Mouse (Mus musculus) liver, embryonic 14.5 days (tissue): ENCODE measurements around the gene Il20rb. TPM values are rescaled to one million over a fixed set of nuclear protein-coding genes. Genes with fewer than 3 reads are reported as not detected.

ENCODE experiments used
- ATAC-seq: fragments of 200-750 bp; cut with Nextera tagmentation; 2 replicates; pipeline ENCODE4 v1.8.0; 2017; ENCODE audit warnings: moderate number of reproducible peaks, mild to moderate bottlenecking, moderate library complexity; ENCODE audit not compliant: insufficient read depth
- DNase-seq, 3 experiments: peaks; one replicate each; pipeline ENCODE4 v3.0.0-alpha.2; 2012 to 2013; ENCODE audit warnings: low read depth in 3 of 3, low spot score in 3 of 3
- H3K27ac ChIP-seq: fragments of 300-500 bp; sonication (generic); 2 replicates; pipeline ENCODE4 v1.5.1; 2014; ENCODE audit warnings: moderate library complexity, mild to moderate bottlenecking, control low read depth, inconsistent platforms
- H3K27me3 ChIP-seq: fragments of 300-500 bp; sonication (generic); 2 replicates; pipeline ENCODE4 v1.6.1; 2014; ENCODE audit warnings: mild to moderate bottlenecking, low read length, moderate library complexity; ENCODE audit not compliant: control insufficient read depth, insufficient read depth
- H3K36me3 ChIP-seq: fragments of 300-500 bp; sonication (generic); replicated peaks from 2 replicates; pipeline ENCODE4 v1.6.1; 2014; ENCODE audit warnings: low read depth; ENCODE audit not compliant: control insufficient read depth, insufficient read depth
- H3K4me1 ChIP-seq, 2 experiments: fragments of 200-500 bp in 1 of 2; fragments of 300-500 bp in 1 of 2; sonication (generic) in 1 of 2; replicated peaks; 2 replicates each; pipeline ENCODE4 v1.6.1; 2012 to 2014; ENCODE audit warnings: antibody characterized with exemption in 1 of 2, inconsistent platforms in 1 of 2, low read length in 1 of 2; ENCODE audit not compliant: control insufficient read depth in 2 of 2, insufficient read depth in 2 of 2
- H3K4me2 ChIP-seq: fragments of 300-500 bp; sonication (generic); 2 replicates; pipeline ENCODE4 v1.6.1; 2014; ENCODE audit warnings: low read depth, mild to moderate bottlenecking, control low read depth, moderate library complexity
- H3K4me3 ChIP-seq, 2 experiments: fragments of 200-500 bp in 1 of 2; fragments of 300-500 bp in 1 of 2; sonication (generic) in 1 of 2; 2 replicates each; pipeline ENCODE4 v1.5.1; 2012 to 2014; ENCODE audit warnings: low read depth in 2 of 2, low read length in 2 of 2, mild to moderate bottlenecking in 2 of 2, control low read depth in 1 of 2, inconsistent platforms in 1 of 2, moderate library complexity in 1 of 2; ENCODE audit not compliant: insufficient read depth in 1 of 2
- H3K9ac ChIP-seq: fragments of 300-500 bp; sonication (generic); replicated peaks from 2 replicates; pipeline ENCODE4 v1.6.1; 2014; ENCODE audit warnings: mild to moderate bottlenecking, control low read depth, moderate library complexity
- H3K9me3 ChIP-seq: fragments of 300-500 bp; sonication (generic); 2 replicates; pipeline ENCODE4 v1.6.1; 2016; ENCODE audit warnings: low read length, mixed read lengths; ENCODE audit not compliant: control insufficient read depth
- CTCF ChIP-seq: IDR thresholded peaks from 2 replicates; pipeline ENCODE4 v1.5.1; 2016; ENCODE audit warnings: antibody characterized with exemption, low read depth, control low read depth
- EP300 ChIP-seq: IDR thresholded peaks from 2 replicates; pipeline ENCODE4 v1.6.1; 2016; ENCODE audit warnings: antibody characterized with exemption, low read depth
- WGBS: fragments of 180-500 bp; shearing (Covaris S2); extraction: QIAGEN DNeasy Blood & Tissue Kit; methylation state at CpG from one replicate; pipeline ENCODE4 v1.1.7; 2014; ENCODE audit not compliant: insufficient replicate concordance; 5-methylcytosine and 5-hydroxymethylcytosine counted together
- polyA plus RNA-seq, 2 experiments: library from polyadenylated mRNA; depleted of rRNA in 1 of 2; stranded (reverse) in 1 of 2; unstranded in 1 of 2; fragments of >200 nt; fragmentation: Nextera tagmentation in 1 of 2; extraction: Ambion mirVana in 1 of 2; gene quantifications; 2 replicates each; pipeline versions ENCODE4 v1.2.1 to v1.2.3; 2012 to 2014

Il20rb gene
- polyA plus RNA-seq, 2 experiments = 0.11 to 0.73 TPM

DNA sequence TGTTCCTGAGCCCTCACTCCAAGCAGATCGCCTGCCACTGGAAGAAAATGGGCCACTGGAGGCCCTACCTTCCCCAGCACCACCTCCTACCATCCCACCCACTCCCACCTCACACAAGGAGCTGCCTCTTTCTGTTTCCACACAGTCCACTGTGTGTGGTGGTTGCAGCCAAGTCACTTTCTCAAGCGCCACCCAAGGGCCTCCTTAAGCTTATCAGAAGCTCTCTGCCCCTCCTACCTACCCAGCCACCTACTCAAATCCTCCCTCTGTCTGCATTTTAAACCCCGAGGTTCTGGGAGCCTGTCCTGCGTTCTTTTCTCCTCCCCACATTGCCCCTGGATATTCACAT is 15.0 kb downstream of the Il20rb start:
- TF ChIP-seq CTCF (no peak), EP300 (no peak)
- Histone ChIP-seq H3K4me3 (no peak overlapping the region), H3K9me3 (no peaks in the 10 kb centered on the region), H3K4me2 (no peak overlapping the region), H3K9ac (no peak overlapping the region), H3K27ac (no peak overlapping the region), H3K36me3 (no peaks in the 10 kb centered on the region), H3K27me3 (no peaks in the 10 kb centered on the region), H3K4me1 (no peaks in the 10 kb centered on the region)
- DNase-seq = no peak
- WGBS = 39% methylated on average over 4 of the region's 4 CpGs
- ATAC-seq = no peak

DNA sequence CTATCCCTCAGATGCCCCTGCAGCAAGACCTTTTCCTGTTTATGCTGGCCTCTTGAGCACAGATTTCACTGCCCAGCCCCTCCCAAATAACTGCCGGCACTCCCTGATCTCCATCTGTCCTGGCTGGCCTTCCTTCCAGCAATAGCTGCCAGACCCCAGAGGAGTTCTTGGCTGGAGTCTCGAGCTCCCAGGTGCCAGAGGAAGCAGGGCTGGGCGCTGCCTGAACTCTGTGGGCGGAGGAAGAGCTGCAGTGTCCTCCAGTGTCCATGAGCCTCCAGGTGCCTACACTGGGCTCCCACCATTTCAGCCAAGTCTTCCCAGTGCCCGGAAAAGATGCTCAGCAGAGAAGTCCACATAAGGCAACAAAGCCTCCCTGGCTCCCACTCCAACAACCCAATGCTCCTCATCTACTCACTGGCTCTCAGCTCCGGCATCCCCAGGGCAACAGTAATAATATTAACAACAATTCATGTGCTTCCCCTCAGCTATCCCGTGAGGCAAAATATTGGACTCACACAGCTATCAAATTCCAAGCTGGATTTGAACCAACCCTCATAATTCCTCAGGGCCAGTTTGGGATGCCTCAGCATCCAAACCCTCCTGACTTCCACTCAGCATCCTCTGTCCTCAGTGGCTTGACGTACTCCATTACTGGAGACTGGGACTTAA is 15.5 kb downstream of the Il20rb start:
- Histone ChIP-seq H3K27ac (no peak overlapping the region), H3K36me3 (no peaks in the 10 kb centered on the region), H3K9me3 (no peaks in the 10 kb centered on the region), H3K27me3 (no peaks in the 10 kb centered on the region), H3K4me1 (no peaks in the 10 kb centered on the region), H3K4me2 (no peak overlapping the region), H3K9ac (no peak overlapping the region), H3K4me3 (no peak overlapping the region)
- DNase-seq (no peak), ATAC-seq (no peak)
- WGBS = 61% methylated on average over 8 of the region's 8 CpGs
- TF ChIP-seq EP300 (no peak), CTCF (no peak)

DNA sequence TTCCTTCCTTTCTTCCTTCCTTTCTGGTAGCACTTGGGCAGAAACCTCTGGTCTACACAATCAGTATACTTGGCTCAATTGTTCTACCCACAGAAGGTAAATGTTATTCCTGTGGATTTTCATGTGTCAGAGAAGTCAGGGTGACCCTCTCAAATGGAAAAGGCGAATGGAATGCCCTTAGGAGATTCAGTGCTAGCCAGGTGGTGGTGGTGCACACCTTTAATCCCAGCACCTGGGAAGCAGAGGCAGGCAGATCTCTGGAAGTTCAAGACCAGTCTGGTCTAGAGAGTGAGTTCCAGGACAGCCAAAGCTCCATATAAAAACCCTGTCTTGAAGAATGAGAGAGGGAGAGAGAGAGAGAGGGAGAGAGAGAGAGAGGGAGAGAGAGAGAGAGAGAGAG is 16.4 kb downstream of the Il20rb start:
- H3K9ac ChIP-seq = no peak overlapping the region
- H3K36me3 ChIP-seq = no peaks in the 10 kb centered on the region
- DNase-seq = no peak
- H3K27ac ChIP-seq = no peak overlapping the region
- no peaks in the 10 kb centered on the region for H3K9me3 ChIP-seq
- TF ChIP-seq CTCF (no peak), EP300 (no peak)
- no peak overlapping the region for H3K4me3 ChIP-seq
- no peaks in the 10 kb centered on the region for H3K27me3 ChIP-seq
- H3K4me1 ChIP-seq = no peaks in the 10 kb centered on the region
- no peak for ATAC-seq
- no peak overlapping the region for H3K4me2 ChIP-seq
- WGBS = 30% methylated on average over 1 of the region's 1 CpGs

DNA sequence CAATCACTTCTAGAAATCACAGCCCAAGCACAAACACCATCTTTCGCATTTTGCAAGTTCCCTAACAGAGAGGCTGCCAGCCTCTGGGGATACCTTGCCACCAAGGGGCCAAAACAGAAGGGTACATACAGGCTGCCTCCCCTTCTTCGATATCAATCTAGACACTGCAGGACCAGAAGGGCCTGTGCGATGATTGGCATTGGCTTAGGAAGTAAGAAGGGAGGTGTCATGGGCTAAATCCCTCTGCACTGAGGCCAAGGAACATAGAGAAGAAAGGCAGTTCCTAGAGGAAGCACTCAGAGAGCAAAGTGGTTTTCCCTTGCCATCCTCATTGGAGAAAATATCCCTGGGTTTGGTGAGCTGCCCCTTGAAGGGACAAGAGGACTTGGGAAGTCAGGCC is 16.9 kb downstream of the Il20rb start:
- TF ChIP-seq CTCF (no peak), EP300 (no peak)
- Histone ChIP-seq H3K36me3 (no peaks in the 10 kb centered on the region), H3K4me1 (no peaks in the 10 kb centered on the region), H3K27me3 (no peaks in the 10 kb centered on the region), H3K9me3 (no peaks in the 10 kb centered on the region), H3K9ac (no peak overlapping the region), H3K27ac (no peak overlapping the region), H3K4me3 (no peak overlapping the region), H3K4me2 (no peak overlapping the region)
- no peak for DNase-seq
- 61% methylated on average over 3 of the region's 3 CpGs for WGBS
- no peak for ATAC-seq

DNA sequence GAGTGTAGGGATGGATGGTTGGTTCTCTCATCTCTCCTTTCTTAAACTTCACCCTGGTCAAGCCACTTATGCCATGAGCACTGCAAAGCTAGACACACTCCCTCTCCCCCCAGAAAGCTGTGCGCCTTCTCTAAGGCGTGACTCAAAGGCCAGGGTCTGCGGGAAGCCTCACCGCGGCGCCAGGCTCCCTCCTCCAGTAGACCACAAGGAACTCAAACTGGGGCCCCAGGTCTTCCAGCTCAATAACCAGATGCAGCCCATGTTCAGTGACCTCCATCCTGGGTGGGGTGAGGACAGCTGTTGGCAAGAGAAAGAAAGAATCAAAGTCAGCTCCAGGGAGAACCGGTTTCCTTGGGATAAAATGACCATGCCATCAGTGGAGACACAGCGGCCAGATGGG is 18.4 kb downstream of the Il20rb start:
- ATAC-seq (no peak), DNase-seq (no peak)
- WGBS = 86% methylated on average over 8 of the region's 8 CpGs
- Histone ChIP-seq H3K4me3 (no peak overlapping the region), H3K36me3 (no peaks in the 10 kb centered on the region), H3K9ac (no peak overlapping the region), H3K4me1 (no peaks in the 10 kb centered on the region; a peak in 1 of 4 replicates), H3K9me3 (no peaks in the 10 kb centered on the region), H3K27ac (no peak overlapping the region), H3K4me2 (no peak overlapping the region), H3K27me3 (no peaks in the 10 kb centered on the region)
- TF ChIP-seq CTCF (no peak), EP300 (no peak)
